Mouse (Mus musculus) cortical plate, adult 2 months (tissue): ENCODE data around the gene Ndufb7.

Source experiments
- CTCF ChIP-seq: fragments of 200-500 bp; IDR thresholded peaks from 2 replicates; pipeline ENCODE4 v1.5.1; 2011; ENCODE audit warnings: mild to moderate bottlenecking, control low read depth, low read length; ENCODE audit not compliant: insufficient read depth; ENCODE audit errors: extremely low read depth
- POLR2A ChIP-seq: fragments of 200-500 bp; IDR thresholded peaks from 2 replicates; pipeline ENCODE4 v1.6.1; 2011; ENCODE audit warnings: mild to moderate bottlenecking, low read length, control low read depth; ENCODE audit not compliant: insufficient read depth; ENCODE audit errors: extremely low read depth

DNA sequence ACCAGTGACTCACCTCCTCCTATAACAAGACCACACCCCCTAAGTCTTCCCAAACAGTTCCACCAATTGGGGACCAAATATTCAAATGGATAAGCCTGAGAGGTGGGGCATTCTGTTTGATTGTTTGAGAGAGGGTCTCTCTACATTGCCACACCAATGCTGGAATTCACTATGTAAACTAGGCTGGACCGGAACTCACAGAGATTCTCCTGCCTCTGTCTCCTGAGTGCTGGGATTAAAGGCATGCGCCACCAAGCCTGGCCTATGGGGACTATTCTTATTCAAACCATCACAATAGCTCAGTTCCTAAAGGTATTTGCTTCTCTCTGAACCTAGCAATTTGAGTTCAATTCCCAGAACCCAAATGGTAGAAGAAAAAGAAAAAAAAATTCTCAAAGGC is 52.1 kb downstream of the Ndufb7 start:
- TF ChIP-seq CTCF, result no peak
- no peak for TF ChIP-seq POLR2A
